Mouse (Mus musculus) heart, embryonic 10.5 days (tissue): ENCODE measurements around the gene Sox5. TPM values are rescaled to one million over a fixed set of nuclear protein-coding genes. Genes with fewer than 3 reads are reported as not detected.
A peak's percentile ranks its signal among the peaks of the same experiment; 100 is the strongest.

ENCODE experiments used
- DNase-seq: peaks from one replicate; pipeline ENCODE4 v3.0.0-alpha.2; 2017; ENCODE audit warnings: low spot score
- H3K27ac ChIP-seq: fragments of 300-500 bp; sonication (generic); 2 replicates; pipeline ENCODE4 v1.5.1; 2016; ENCODE audit warnings: mild to moderate bottlenecking
- H3K27me3 ChIP-seq: fragments of 300-500 bp; sonication (generic); 2 replicates; pipeline ENCODE4 v1.6.1; 2016; ENCODE audit warnings: mild to moderate bottlenecking; ENCODE audit not compliant: poor library complexity, insufficient read depth, severe bottlenecking
- H3K36me3 ChIP-seq: fragments of 300-500 bp; sonication (generic); 2 replicates; pipeline ENCODE4 v1.6.1; 2016; ENCODE audit warnings: mild to moderate bottlenecking, moderate library complexity
- H3K4me1 ChIP-seq: fragments of 300-500 bp; sonication (generic); 2 replicates; pipeline ENCODE4 v1.6.1; 2016; ENCODE audit warnings: mild to moderate bottlenecking
- H3K4me3 ChIP-seq: fragments of 300-500 bp; sonication (generic); 2 replicates; pipeline ENCODE4 v1.5.1; 2016; ENCODE audit warnings: mild to moderate bottlenecking, moderate library complexity
- H3K9me3 ChIP-seq: fragments of 300-500 bp; sonication (generic); 2 replicates; pipeline ENCODE4 v1.6.1; 2016; ENCODE audit warnings: mild to moderate bottlenecking, moderate library complexity
- WGBS: fragments of 180-500 bp; shearing (Covaris S2); methylation state at CpG from one replicate; pipeline ENCODE4 v1.1.7; 2016; 5-methylcytosine and 5-hydroxymethylcytosine counted together
- polyA plus RNA-seq: library from polyadenylated mRNA; unstranded; fragments of >200 nt; fragmentation: Nextera tagmentation; extraction: Ambion mirVana; gene quantifications from 2 replicates; pipeline ENCODE4 v1.2.1, GENCODE M21; 2016

Sox5 gene
- polyA plus RNA-seq, 1 experiment from 2014 or later: 17.1 TPM

DNA sequence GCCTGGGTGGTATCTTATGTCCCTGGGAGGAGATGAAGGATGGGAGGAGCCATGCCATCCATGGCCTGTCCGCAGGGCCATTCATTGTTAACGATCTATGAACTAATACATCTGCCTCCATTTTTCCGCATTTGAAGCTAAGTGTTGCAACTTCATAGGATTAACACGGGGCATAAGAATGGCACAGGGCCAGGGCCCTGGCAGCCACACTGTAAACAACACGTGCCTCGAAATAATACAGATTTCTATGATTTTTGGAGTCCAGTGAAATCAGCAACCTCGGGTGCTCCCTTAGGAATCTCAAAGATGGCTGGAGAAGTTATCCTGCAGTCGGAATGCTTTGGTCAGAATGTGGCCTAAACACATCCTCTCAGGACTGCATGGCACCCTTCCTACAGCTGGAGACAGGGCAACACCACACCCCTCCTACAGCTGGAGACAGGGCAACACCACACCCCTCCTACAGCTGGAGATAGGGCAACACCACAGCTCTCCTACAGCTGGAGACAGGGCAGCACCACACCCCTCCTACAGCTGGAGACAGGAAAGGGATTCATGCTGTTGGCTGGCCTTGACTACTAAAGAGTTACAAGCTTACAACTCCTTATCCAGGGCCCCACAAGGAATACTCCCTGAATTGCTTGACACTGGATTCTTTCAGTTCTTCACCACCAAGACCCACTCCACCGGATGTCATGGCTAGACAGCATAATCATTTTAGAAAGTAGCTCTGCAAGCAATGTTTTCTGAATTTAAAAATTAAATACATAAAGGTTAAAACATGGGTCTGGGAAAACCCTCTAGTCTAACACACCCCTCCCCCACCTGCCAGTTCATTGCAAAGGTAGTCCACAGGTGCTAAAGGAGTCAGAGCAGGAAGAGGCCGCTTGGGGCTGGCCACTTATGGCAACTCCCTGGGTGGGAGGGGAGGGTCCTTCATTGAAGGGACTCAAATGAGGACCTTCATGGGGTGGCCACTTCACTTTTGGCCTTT is 122.4 kb downstream of the Sox5 start:
- no peaks in the 10 kb centered on the region for H3K4me1 ChIP-seq
- H3K36me3 ChIP-seq: no peaks in the 10 kb centered on the region
- no peak overlapping the region for H3K27ac ChIP-seq
- H3K27me3 ChIP-seq: no peaks in the 10 kb centered on the region
- no peaks in the 10 kb centered on the region for H3K9me3 ChIP-seq
- no peak for DNase-seq
- 80% methylated on average over 10 of the region's 10 CpGs for WGBS
- H3K4me3 ChIP-seq: no peak overlapping the region

DNA sequence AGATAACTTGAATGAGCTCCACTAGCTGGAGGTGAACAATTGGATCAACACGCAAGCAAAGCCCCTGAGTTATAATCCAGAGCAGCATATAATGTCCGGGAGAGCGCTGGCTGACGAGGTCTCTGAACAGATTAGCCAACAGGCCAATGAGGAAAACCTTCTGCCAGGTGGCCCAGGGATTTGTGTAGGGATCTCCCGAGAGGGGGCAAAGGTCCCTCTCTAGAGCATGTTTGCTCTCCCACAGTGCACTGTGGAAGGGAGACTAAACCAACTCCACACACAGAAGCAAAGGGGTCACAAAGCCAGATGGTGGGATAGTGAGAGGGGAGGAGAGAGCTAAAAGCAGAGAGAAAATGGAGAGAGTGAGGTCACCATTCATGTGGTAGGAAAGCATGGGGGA is 128.9 kb downstream of the Sox5 start:
- Histone ChIP-seq H3K27ac (no peak overlapping the region), H3K4me1 (peaks cover 10% of the 10 kb centered on the region; the same call in 1 of the 2 replicates), H3K4me3 (no peak overlapping the region), H3K9me3 (no peaks in the 10 kb centered on the region), H3K36me3 (no peaks in the 10 kb centered on the region), H3K27me3 (no peaks in the 10 kb centered on the region)
- DNase-seq: no peak
- 77% methylated on average over 5 of the region's 5 CpGs for WGBS

DNA sequence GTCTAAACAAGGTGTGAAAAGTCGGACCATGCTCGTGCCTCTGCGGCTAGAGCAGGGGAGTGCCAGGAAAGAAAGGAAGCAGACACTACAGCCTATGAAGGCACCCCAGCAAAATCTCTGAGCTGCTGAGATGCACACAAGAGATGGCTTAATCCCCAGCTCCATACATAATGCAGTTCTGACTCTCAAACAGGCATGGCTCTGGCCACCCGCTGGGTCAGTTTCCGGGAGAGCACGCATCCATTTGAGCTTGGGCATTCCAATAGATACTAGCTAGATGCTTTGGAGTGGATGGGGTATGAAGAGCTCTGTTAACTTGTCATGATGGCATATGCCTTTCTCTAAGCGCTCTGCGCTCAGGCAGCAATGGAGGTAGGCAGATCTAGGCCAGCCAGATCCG is 132.9 kb downstream of the Sox5 start:
- Histone ChIP-seq H3K4me3 (no peak overlapping the region), H3K27me3 (no peaks in the 10 kb centered on the region), H3K9me3 (no peaks in the 10 kb centered on the region), H3K27ac (peak overlapping the region; percentile 59), H3K36me3 (no peaks in the 10 kb centered on the region), H3K4me1 (peaks cover 14% of the 10 kb centered on the region; the same call in 1 of the 2 replicates)
- no peak for DNase-seq
- 55% methylated on average over 9 of the region's 9 CpGs for WGBS

DNA sequence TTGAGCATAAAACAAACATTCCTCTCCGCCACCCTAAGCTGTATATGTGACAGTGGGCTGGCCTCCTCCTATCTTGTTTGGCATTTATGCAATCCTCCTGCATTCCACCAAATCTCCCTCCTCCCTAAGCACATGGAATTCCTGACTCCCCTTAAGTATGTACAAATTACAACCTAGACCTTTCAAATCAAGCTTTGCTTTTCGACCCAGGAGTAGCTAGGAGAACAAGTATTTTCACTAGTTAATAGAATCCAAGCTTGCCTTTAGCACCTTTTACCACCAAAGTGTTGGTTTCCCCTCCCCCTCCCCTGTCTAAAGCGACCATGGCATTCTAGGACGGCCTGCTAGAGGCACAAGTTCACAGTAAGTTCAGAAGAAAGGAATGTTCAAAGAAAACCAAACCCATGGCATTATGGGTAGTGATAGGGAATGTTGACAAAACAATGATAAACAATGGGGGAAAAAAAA is 133.6 kb downstream of the Sox5 start:
- H3K27ac ChIP-seq: peak overlapping the region; percentile 56
- H3K9me3 ChIP-seq: no peaks in the 10 kb centered on the region
- no peak overlapping the region for H3K4me3 ChIP-seq
- no peaks in the 10 kb centered on the region for H3K36me3 ChIP-seq
- no peak for DNase-seq
- H3K27me3 ChIP-seq: no peaks in the 10 kb centered on the region
- H3K4me1 ChIP-seq: peaks cover 14% of the 10 kb centered on the region; the same call in 1 of the 2 replicates
- WGBS: 8% methylated on average over 4 of the region's 4 CpGs

DNA sequence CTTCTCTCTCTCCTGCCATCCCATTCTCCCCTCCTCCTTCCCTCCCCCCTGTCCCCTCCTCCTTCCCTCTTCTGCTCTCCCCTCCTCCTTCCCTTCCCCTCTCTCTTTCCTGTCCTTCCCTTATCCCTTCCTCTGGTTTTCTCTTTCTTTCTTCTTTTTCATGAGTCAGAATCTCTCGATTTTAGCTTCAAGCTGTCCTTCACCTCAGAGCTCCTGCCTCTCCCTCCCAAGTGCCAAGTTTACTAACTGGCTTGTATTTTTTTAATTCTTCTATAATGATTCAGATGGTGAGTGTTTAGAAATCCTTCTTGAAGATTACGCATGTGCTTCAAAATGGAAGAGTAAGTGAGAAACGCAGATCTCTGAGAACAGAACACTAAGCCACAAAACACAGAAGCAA is 135.4 kb downstream of the Sox5 start:
- H3K27me3 ChIP-seq: no peaks in the 10 kb centered on the region
- H3K9me3 ChIP-seq: no peaks in the 10 kb centered on the region
- WGBS: 80% methylated on average over 3 of the region's 3 CpGs
- H3K27ac ChIP-seq: no peak overlapping the region
- no peak for DNase-seq
- H3K4me3 ChIP-seq: no peak overlapping the region
- H3K36me3 ChIP-seq: no peaks in the 10 kb centered on the region
- H3K4me1 ChIP-seq: peaks cover 23% of the 10 kb centered on the region; the same call in 1 of the 2 replicates

DNA sequence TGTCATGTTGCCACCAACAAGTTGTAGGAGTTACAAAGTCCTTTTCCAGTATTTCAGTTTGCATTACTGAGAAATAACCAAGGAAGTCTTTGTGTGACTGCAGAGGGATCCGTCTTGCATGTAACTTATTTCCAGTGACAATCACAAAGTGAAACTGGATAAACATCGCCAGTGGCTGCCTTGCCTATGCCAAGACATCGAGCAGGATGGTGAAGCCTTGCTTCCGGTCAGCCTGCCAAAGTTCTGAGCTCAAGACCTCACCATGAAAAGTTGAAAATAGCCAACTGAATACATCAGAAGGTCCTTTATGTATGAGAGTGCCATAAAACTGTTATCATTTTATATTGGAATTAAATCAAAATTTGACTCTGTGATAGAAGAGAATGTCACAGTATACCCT is 136.0 kb downstream of the Sox5 start:
- Histone ChIP-seq H3K36me3 (no peaks in the 10 kb centered on the region), H3K4me1 (peaks cover 23% of the 10 kb centered on the region; the same call in 1 of the 2 replicates), H3K27ac (no peak overlapping the region), H3K9me3 (no peaks in the 10 kb centered on the region), H3K27me3 (no peaks in the 10 kb centered on the region), H3K4me3 (no peak overlapping the region)
- no peak for DNase-seq
- 92% methylated on average over 4 of the region's 4 CpGs for WGBS

DNA sequence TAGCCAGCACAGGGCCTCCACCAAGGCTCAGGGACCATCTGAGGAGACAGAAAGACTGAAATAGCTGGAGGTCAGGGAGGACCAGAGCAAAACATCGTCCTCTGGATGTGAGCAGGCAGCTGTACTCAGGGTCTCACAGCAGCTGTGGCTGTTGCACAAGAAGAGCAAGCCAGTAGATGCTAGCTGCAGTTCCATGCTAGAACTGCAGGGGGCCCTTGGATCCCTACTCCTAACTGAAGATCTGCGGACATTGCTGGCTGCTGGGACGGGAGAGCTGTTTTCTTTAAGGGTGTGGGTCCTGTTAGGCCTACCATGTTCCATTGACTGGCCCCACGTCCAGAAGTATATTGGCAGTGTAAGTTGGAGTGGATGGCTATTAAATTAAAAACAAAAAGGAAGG is 137.1 kb downstream of the Sox5 start:
- Histone ChIP-seq H3K4me1 (peaks cover 29% of the 10 kb centered on the region; the same call in 1 of the 2 replicates), H3K27ac (no peak overlapping the region), H3K4me3 (no peak overlapping the region), H3K27me3 (no peaks in the 10 kb centered on the region), H3K36me3 (no peaks in the 10 kb centered on the region), H3K9me3 (no peaks in the 10 kb centered on the region)
- WGBS: 54% methylated on average over 4 of the region's 4 CpGs
- no peak for DNase-seq

GRCm38 (mm10) chr6:144643601-144644000 is 138.2 kb downstream of the Sox5 start:
- Histone ChIP-seq H3K36me3 (no peaks in the 10 kb centered on the region), H3K4me3 (no peak overlapping the region), H3K27me3 (no peaks in the 10 kb centered on the region), H3K27ac (no peak overlapping the region), H3K4me1 (peaks cover 24% of the 10 kb centered on the region; the same call in 1 of the 2 replicates), H3K9me3 (no peaks in the 10 kb centered on the region)
- DNase-seq: no peak
- WGBS: 86% methylated on average over 5 of the region's 5 CpGs

GRCm38 (mm10) chr6:144641888-144642287 is 139.9 kb downstream of the Sox5 start:
- Histone ChIP-seq H3K4me3 (no peak overlapping the region), H3K27me3 (no peaks in the 10 kb centered on the region), H3K36me3 (no peaks in the 10 kb centered on the region), H3K27ac (peak overlapping the region; percentile 42; the same call in 1 of the 2 replicates), H3K4me1 (0 out of 2 replicates have a peak, but pooled peaks cover 16% of the 10 kb centered on the region), H3K9me3 (no peaks in the 10 kb centered on the region)
- DNase-seq: no peak
- WGBS: 53% methylated on average over 5 of the region's 5 CpGs

GRCm38 (mm10) chr6:144640591-144640990 is 141.2 kb downstream of the Sox5 start:
- Histone ChIP-seq H3K4me3 (no peak overlapping the region), H3K27me3 (no peaks in the 10 kb centered on the region), H3K4me1 (0 out of 2 replicates have a peak, but pooled peaks cover 16% of the 10 kb centered on the region), H3K9me3 (no peaks in the 10 kb centered on the region), H3K36me3 (no peaks in the 10 kb centered on the region), H3K27ac (no peak overlapping the region)
- DNase-seq: no peak
- WGBS: 66% methylated on average over 3 of the region's 3 CpGs

DNA sequence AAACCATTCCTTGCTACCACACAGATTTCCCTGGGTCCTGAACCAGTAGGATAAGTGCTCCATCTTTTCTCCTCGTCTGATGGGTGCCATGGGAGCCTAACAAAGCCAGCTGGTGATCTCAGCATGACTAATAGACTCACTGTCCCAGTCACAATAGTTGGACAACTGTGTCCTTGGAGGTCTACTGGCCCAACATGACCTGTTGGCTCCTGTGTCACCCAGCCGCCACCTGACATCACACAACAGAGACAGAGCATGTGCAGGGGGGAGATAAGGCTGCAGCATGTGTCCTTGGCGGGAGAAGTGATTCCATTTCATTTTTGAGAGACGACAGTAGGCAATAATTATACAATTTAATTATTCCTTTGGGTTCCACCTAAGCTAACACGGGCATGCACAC is 143.2 kb downstream of the Sox5 start:
- no peaks in the 10 kb centered on the region for H3K9me3 ChIP-seq
- 78% methylated on average over 5 of the region's 5 CpGs for WGBS
- H3K27me3 ChIP-seq: no peaks in the 10 kb centered on the region
- no peaks in the 10 kb centered on the region for H3K36me3 ChIP-seq
- no peak overlapping the region for H3K4me3 ChIP-seq
- DNase-seq: no peak
- 0 out of 2 replicates have a peak, but pooled peaks cover 16% of the 10 kb centered on the region for H3K4me1 ChIP-seq
- no peak overlapping the region for H3K27ac ChIP-seq

DNA sequence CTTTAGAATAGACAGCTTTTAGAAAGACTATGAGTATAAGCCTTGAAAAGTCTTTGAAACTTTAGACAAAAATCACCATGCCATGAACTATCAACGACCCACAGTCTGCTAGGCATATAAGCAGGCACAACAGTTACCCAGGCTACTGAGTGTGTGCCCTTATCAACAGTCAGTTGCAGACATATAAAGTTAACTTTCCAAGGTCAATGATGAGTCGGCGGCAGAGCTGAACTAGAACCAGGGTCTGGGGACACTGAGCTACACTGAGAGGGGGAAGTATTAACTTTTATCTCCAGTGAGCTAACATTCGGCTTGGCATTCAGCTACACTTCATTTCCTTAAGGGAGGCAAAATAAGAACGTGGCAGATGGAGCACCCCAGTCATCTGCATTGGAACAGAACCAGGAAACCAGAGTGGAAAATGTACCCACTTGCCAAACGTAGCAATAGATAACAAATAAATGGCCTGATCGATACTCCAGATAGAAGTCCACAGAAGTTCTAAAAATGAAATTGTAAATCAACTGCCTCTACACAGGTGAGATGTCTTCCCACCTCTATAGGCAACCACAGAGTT is 154.2 kb downstream of the Sox5 start:
- DNase-seq: no peak
- 73% methylated on average over 7 of the region's 7 CpGs for WGBS
- no peak overlapping the region for H3K4me3 ChIP-seq

More for the DNA sequence above, 154.2 kb downstream of the Sox5 start:
- no peaks in the 10 kb centered on the region for H3K27me3 ChIP-seq
- no peak overlapping the region for H3K27ac ChIP-seq
- H3K36me3 ChIP-seq: no peaks in the 10 kb centered on the region
- no peaks in the 10 kb centered on the region for H3K9me3 ChIP-seq
- no peaks in the 10 kb centered on the region for H3K4me1 ChIP-seq
